Mouse (Mus musculus): ENCODE data around the gene Gjb1.

DNA sequence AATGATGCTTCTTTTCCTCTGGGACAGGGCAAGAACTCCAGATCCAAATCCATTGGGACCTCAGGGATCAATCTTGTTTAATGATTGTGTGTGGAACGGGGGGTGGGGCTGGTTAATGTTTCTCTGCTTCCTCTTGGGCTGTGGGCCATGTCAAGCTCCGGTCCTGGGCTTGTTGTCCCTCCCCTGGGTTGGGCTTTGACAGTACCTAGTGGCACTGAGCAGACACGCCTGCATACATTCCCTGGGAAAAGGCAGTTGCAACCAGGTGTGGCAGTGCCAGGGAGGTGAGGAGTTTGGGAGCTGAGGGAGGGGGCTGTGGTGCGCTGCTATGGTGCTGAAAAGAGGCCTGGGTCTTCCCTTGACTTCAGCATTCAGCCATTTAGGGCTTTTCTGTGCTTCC lies 898 bp downstream of the Gjb1 start:
- TF ChIP-seq CTCF (IDR thresholded peaks at IDR 0.05; ENCODE audit: low read depth) = no peak
- TF ChIP-seq EP300 (optimal IDR thresholded peaks at IDR 0.05) = no peak

Data from stomach, postnatal 0 days (tissue).